Mouse (Mus musculus) testis, postnatal 14 days (tissue): Measurements from ENCODE around the gene Snph.
"Not testable (repeated sequence)": the region's sequence is repeated elsewhere in the genome, so short reads cannot be mapped to it uniquely, and the experiment has no call there.

Experiments used
- DNase-seq: peaks from one replicate; pipeline ENCODE4 v3.0.0; 2021; ENCODE audit warnings: low spot score

The Snph gene

GRCm38 (mm10) chr2:151632159-151632814, at the start of gene Snph:
Gene Snph, minus strand, starts transcription at chr2:151632593.
- DNase-seq, result peak; percentile 44

DNA sequence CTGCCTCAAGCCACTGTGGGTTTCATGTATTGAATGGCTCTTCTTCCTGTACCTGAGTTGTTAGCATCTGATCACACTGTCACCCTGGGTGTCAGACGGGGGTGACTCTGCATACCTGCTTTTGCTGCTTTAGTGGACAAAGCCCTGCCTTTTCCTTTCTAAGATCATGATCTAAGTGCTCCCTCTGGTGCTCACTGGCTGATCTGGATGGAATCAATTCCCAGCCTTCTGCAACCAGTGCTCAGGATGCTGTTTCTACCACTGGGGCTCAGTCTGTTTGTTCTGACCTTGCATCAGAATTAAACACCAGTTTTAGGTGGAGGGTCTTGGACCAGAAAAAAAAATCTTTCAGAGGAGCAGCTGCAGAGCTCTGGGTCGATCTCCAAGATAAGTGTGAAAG, 43.8 kb upstream of the Snph start:
- DNase-seq, result no peak

DNA sequence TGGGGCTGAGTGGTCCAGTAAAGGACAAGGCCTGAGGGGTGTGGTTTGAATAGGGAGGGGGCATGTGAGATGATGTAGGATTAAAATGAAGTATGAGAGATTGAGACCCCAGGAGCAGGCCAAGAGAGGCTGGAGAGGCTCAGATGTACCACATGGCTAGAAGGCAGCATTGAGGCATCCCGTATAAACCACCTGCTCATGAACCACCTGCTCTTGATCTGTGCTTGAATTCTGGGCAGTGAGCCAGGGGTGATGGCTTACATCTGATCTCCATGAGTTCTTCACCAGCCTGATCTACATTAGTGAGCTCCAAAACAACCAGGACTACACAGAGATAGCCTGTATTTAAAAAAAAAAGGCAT, 38.6 kb upstream of the Snph start:
- DNase-seq, result no peak

- peak; percentile 87 for DNase-seq
Measured at GRCm38 (mm10) chr2:151670026-151670967, 37.9 kb upstream of the Snph start.

GRCm38 (mm10) chr2:151668433-151668832, 36.0 kb upstream of the Snph start, which contains the start of gene Rad21l:
Gene Rad21l, minus strand, starts transcription at chr2:151668533.
- DNase-seq, result no peak

- DNase-seq, result no peak
Measured at GRCm38 (mm10) chr2:151652053-151652452, 19.7 kb upstream of the Snph start.

DNA sequence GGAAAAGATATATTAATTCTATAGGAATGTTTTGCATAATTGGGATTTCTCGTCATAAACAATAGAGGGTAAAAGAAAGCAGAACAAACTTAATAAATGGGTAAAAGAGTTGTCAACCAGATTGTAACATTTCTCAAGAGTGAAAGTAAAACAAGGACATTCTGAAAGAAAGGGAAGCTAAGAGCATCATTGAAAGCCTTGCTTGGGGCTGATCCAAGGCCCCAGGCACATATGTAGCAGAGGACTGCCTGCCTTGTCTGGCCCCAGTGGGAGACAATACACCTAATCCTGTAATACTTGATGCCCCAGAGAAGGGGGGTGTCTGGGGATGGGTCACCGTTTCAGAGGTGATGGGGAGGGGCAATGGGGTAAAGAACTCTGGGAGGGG, 3.6 kb upstream of the Snph start:
- no peak for DNase-seq

- no peak for DNase-seq
Measured at GRCm38 (mm10) chr2:151635362-151636014, 3.1 kb upstream of the Snph start.

DNA sequence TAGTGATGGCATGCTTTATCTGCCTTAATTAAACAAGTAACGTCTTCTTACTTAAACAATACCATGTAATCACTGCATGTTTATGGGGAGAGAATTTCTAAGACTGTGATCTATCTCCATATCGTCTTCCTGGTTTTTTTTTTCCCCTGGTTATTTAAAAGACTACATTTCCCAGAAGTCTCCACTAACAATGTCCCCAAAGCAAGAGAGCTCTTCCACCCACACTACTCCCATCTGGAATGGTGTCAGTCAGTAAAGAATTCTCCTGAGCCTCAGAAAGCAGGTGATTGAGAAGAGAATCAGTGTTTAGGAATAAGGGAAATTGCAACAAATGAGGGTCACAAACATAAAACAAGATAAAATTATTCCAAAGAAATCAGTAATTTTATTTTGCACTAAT, 2.5 kb upstream of the Snph start:
- no peak for DNase-seq

- no peak for DNase-seq
Measured at GRCm38 (mm10) chr2:151632982-151633381, 589 bp upstream of the Snph start.

GRCm38 (mm10) chr2:151631406-151632158, 811 bp downstream of the Snph start:
- no peak for DNase-seq

GRCm38 (mm10) chr2:151629310-151629709, 3.1 kb downstream of the Snph start:
- DNase-seq, result no peak

DNA sequence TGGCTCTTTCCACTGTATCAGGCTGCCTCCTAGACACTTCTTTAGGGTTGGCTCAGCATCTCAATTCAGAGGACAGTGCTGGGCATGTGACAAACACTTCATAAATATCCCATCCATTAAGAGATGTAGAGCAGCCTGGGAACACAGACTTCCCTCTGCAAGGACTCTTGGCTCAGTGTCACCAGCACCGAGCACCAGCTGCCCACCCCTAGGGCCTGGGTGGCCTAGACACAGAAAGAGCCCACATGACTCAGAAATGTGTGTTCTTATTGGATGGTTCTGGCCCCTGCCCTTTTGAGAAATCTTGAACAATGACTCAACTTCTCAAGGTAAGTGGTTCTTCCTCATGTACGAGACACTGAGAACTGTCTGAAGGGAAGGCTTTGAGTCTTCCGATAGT, 4.4 kb downstream of the Snph start:
- DNase-seq, result no peak

- no peak for DNase-seq
Measured at GRCm38 (mm10) chr2:151626296-151626695, 6.1 kb downstream of the Snph start.

DNA sequence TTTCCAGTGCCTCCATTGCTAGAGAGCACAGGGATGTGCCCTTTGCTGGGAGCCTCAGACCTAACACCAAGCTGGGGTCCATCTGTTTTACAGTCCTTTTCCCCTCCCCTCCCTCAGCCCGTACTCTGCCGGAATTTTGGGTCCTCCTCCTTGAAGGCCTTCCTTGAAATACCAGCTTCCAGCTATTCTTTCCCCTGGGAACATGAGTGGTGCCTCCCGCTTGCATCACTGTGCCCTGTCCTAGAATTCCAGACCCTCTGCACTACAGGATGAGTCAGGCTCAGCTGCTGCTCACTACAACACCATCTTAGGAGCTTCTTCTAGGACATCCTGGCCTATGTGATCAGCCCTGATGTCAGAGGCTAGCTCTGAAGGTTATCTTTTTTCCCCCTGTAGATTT, 8.6 kb downstream of the Snph start:
- no peak for DNase-seq

GRCm38 (mm10) chr2:151616551-151617329, 15.7 kb downstream of the Snph start:
- no peak for DNase-seq

GRCm38 (mm10) chr2:151615779-151616178, 16.6 kb downstream of the Snph start:
- not testable (repeated sequence) for DNase-seq

DNA sequence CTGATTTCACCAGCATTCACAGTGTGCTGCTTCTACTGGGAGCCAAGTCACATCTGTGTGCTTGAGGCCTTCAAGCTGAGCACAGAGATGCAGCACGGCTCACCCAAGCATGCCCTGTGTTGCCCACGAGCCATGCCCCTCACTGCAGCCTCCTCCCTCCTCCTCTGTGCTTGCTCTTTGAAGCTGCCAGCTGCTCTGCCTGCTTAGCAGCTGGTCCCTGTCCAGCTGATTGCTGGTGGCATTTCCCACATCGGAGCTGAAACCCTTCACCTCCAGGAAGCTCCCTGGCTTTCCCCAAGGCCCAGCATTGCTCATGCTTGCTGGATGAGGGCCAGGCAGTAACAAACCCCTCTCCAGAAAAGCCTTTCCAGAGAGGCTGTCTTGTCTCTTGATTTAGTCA, 22.4 kb downstream of the Snph start:
- no peak for DNase-seq

GRCm38 (mm10) chr2:151608435-151608834, 24.0 kb downstream of the Snph start:
- no peak for DNase-seq

DNA sequence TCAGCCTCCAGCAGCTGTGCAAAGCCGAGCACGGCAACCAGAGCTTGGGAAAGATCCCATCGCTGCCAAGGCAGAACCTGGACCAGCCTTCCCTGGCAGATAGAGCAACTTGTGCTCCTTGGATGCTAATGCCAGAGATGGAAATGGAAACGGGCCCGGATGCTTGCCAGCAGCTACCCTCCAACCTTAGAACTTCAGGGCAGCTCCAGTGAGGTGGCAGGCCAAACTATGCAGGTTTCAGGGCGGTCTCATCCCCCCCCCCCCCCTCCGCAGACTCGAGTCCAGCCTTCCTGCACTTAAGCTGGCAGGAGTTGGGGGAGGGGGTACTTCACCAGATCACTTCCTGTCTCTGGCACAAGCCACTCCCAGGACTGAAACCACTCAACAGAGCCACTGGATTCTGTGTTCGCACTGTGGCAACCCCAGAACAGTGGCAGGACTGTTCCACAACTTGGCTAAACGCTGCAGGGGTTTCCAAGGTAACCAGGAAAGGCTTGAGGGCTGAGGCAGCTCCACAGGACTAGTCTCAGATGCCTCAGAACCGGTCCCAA, 26.9 kb downstream of the Snph start:
- no peak for DNase-seq

- no peak for DNase-seq
Measured at GRCm38 (mm10) chr2:151603630-151604029, 28.8 kb downstream of the Snph start.
